Mouse (Mus musculus): Measurements from ENCODE around the gene Dlgap3. TPM values are rescaled to one million over a fixed set of nuclear protein-coding genes. Genes with fewer than 3 reads are reported as not detected.

Gene Dlgap3
- polyA plus RNA-seq, 1 experiment from 2014 or later, result 0.77 TPM

- H3K4me3 ChIP-seq, result no peak overlapping the region
- 35% methylated on average over 17 of the region's 17 CpGs for WGBS
- peaks cover 71% of the 10 kb centered on the region for H3K27me3 ChIP-seq (ENCODE audit: insufficient read depth, poor library complexity, severe bottlenecking)
- no peak for DNase-seq (ENCODE audit: low spot score)
- H3K4me1 ChIP-seq, result peaks cover 10% of the 10 kb centered on the region; the same call in 1 of the 2 replicates
- no peaks in the 10 kb centered on the region for H3K36me3 ChIP-seq
- no peak overlapping the region for H3K27ac ChIP-seq
- no peaks in the 10 kb centered on the region for H3K9me3 ChIP-seq
These were observed 58.2 kb downstream of the Dlgap3 start for GRCm38 (mm10) chr4:127227051-127227673.

- 47% methylated on average over 6 of the region's 6 CpGs for WGBS
- no peak overlapping the region for H3K27ac ChIP-seq
- no peaks in the 10 kb centered on the region for H3K9me3 ChIP-seq
- DNase-seq (ENCODE audit: low spot score), result no peak
- no peak overlapping the region for H3K4me3 ChIP-seq
- peaks cover 16% of the 10 kb centered on the region for H3K4me1 ChIP-seq
- no peaks in the 10 kb centered on the region for H3K36me3 ChIP-seq
- H3K27me3 ChIP-seq (ENCODE audit: insufficient read depth, poor library complexity, severe bottlenecking), result peaks cover 66% of the 10 kb centered on the region
These were observed 63.0 kb downstream of the Dlgap3 start for GRCm38 (mm10) chr4:127232028-127232427.

- H3K4me3 ChIP-seq, result no peak overlapping the region
- no peak overlapping the region for H3K27ac ChIP-seq
- H3K27me3 ChIP-seq (ENCODE audit: insufficient read depth, poor library complexity, severe bottlenecking), result peaks cover 66% of the 10 kb centered on the region
- no peaks in the 10 kb centered on the region for H3K9me3 ChIP-seq
- DNase-seq (ENCODE audit: low spot score), result no peak
- no peaks in the 10 kb centered on the region for H3K36me3 ChIP-seq
- H3K4me1 ChIP-seq, result peaks cover 13% of the 10 kb centered on the region
- 63% methylated on average over 5 of the region's 5 CpGs for WGBS
These were observed 63.5 kb downstream of the Dlgap3 start for GRCm38 (mm10) chr4:127232551-127232950.

- DNase-seq (ENCODE audit: low spot score), result no peak
- H3K36me3 ChIP-seq, result no peaks in the 10 kb centered on the region
- WGBS, result 72% methylated on average over 40 of the region's 40 CpGs
- H3K27ac ChIP-seq, result no peak overlapping the region
- H3K27me3 ChIP-seq (ENCODE audit: insufficient read depth, poor library complexity, severe bottlenecking), result peaks cover 69% of the 10 kb centered on the region
- H3K4me1 ChIP-seq, result peaks cover 10% of the 10 kb centered on the region
- H3K4me3 ChIP-seq, result no peak overlapping the region
- no peaks in the 10 kb centered on the region for H3K9me3 ChIP-seq
These were observed 64.6 kb downstream of the Dlgap3 start for GRCm38 (mm10) chr4:127233416-127234125.

GRCm38 (mm10) chr4:127235742-127236487 lies 66.9 kb downstream of the Dlgap3 start:
- Histone ChIP-seq H3K27ac (peak overlapping the region; percentile 72), H3K4me1 (peaks cover 10% of the 10 kb centered on the region), H3K4me3 (peak overlapping the region; percentile 70), H3K27me3 (ENCODE audit: insufficient read depth, poor library complexity, severe bottlenecking) (peaks cover 58% of the 10 kb centered on the region), H3K9me3 (no peaks in the 10 kb centered on the region), H3K36me3 (no peaks in the 10 kb centered on the region)
- DNase-seq (ENCODE audit: low spot score), result peak; percentile 90
- under 1% methylated on average over 67 of the region's 67 CpGs for WGBS

- DNase-seq (ENCODE audit: low spot score), result no peak
These were observed 67.6 kb downstream of the Dlgap3 start for GRCm38 (mm10) chr4:127236631-127237030.

GRCm38 (mm10) chr4:127237271-127237670 lies 68.3 kb downstream of the Dlgap3 start:
- WGBS, result 61% methylated on average over 10 of the region's 10 CpGs
- Histone ChIP-seq H3K4me3 (no peak overlapping the region), H3K4me1 (peaks cover 10% of the 10 kb centered on the region), H3K36me3 (no peaks in the 10 kb centered on the region), H3K27me3 (ENCODE audit: insufficient read depth, poor library complexity, severe bottlenecking) (peaks cover 54% of the 10 kb centered on the region), H3K27ac (no peak overlapping the region), H3K9me3 (no peaks in the 10 kb centered on the region)
- DNase-seq (ENCODE audit: low spot score), result no peak

More at GRCm38 (mm10) chr4:127236631-127237030, 67.6 kb downstream of the Dlgap3 start:
- H3K27me3 ChIP-seq (ENCODE audit: insufficient read depth, poor library complexity, severe bottlenecking), result peaks cover 58% of the 10 kb centered on the region
- H3K4me3 ChIP-seq, result peak overlapping the region; percentile 70
- peak overlapping the region; percentile 72 for H3K27ac ChIP-seq
- no peaks in the 10 kb centered on the region for H3K9me3 ChIP-seq
- no peaks in the 10 kb centered on the region for H3K36me3 ChIP-seq
- peaks cover 10% of the 10 kb centered on the region for H3K4me1 ChIP-seq
- WGBS, result 2% methylated on average over 14 of the region's 14 CpGs

GRCm38 (mm10) chr4:127242696-127243095 lies 73.7 kb downstream of the Dlgap3 start:
- H3K4me1 ChIP-seq, result peaks cover 12% of the 10 kb centered on the region
- H3K27ac ChIP-seq, result no peak overlapping the region
- H3K9me3 ChIP-seq, result no peaks in the 10 kb centered on the region
- H3K27me3 ChIP-seq (ENCODE audit: insufficient read depth, poor library complexity, severe bottlenecking), result peaks cover 8% of the 10 kb centered on the region
- WGBS, result 57% methylated on average over 6 of the region's 6 CpGs
- no peak overlapping the region for H3K4me3 ChIP-seq
- peaks cover 12% of the 10 kb centered on the region for H3K36me3 ChIP-seq
- DNase-seq (ENCODE audit: low spot score), result no peak

GRCm38 (mm10) chr4:127243552-127243951 lies 74.5 kb downstream of the Dlgap3 start, which contains the start of gene Smim12:
Smim12 (plus strand) TSS chr4:127243784.
- Histone ChIP-seq H3K36me3 (peaks cover 16% of the 10 kb centered on the region), H3K4me3 (peak within 1 kb of the TSS; percentile 97), H3K9me3 (no peaks in the 10 kb centered on the region), H3K4me1 (peaks cover 12% of the 10 kb centered on the region), H3K27me3 (ENCODE audit: insufficient read depth, poor library complexity, severe bottlenecking) (no peaks in the 10 kb centered on the region; the same call in 1 of the 2 replicates), H3K27ac (peak within 1 kb of the TSS; percentile 93)
- under 1% methylated on average over 29 of the region's 29 CpGs for WGBS
- DNase-seq (ENCODE audit: low spot score), result peak; percentile 97

- no peaks in the 10 kb centered on the region for H3K9me3 ChIP-seq
- H3K27ac ChIP-seq, result peak overlapping the region; percentile 93
- peak overlapping the region; percentile 97 for H3K4me3 ChIP-seq
- no peaks in the 10 kb centered on the region; the same call in 1 of the 2 replicates for H3K27me3 ChIP-seq (ENCODE audit: insufficient read depth, poor library complexity, severe bottlenecking)
- DNase-seq (ENCODE audit: low spot score), result no peak
- H3K4me1 ChIP-seq, result peaks cover 12% of the 10 kb centered on the region
- under 1% methylated on average over 26 of the region's 26 CpGs for WGBS
- H3K36me3 ChIP-seq, result peaks cover 16% of the 10 kb centered on the region
These were observed 74.9 kb downstream of the Dlgap3 start for GRCm38 (mm10) chr4:127243953-127244352.

- Histone ChIP-seq H3K27ac (no peak overlapping the region), H3K27me3 (ENCODE audit: insufficient read depth, poor library complexity, severe bottlenecking) (peaks cover 6% of the 10 kb centered on the region; the same call in 1 of the 2 replicates), H3K4me1 (peaks cover 16% of the 10 kb centered on the region), H3K9me3 (no peaks in the 10 kb centered on the region), H3K4me3 (no peak overlapping the region), H3K36me3 (peaks cover 16% of the 10 kb centered on the region)
- peak; percentile 93 for DNase-seq (ENCODE audit: low spot score)
- 1% methylated on average over 5 of the region's 5 CpGs for WGBS
These were observed 80.8 kb downstream of the Dlgap3 start for GRCm38 (mm10) chr4:127249701-127250349.

- H3K9me3 ChIP-seq, result no peaks in the 10 kb centered on the region
- 0 out of 2 replicates have a peak overlapping the region, but pooled peaks have one; percentile 12 for H3K4me3 ChIP-seq
- peaks cover 6% of the 10 kb centered on the region; the same call in 1 of the 2 replicates for H3K27me3 ChIP-seq (ENCODE audit: insufficient read depth, poor library complexity, severe bottlenecking)
- peak overlapping the region; percentile 33; the same call in 1 of the 2 replicates for H3K27ac ChIP-seq
- H3K4me1 ChIP-seq, result peaks cover 17% of the 10 kb centered on the region
- H3K36me3 ChIP-seq, result peaks cover 11% of the 10 kb centered on the region
- 48% methylated on average over 22 of the region's 22 CpGs for WGBS
- no peak for DNase-seq (ENCODE audit: low spot score)
These were observed 83.1 kb downstream of the Dlgap3 start for GRCm38 (mm10) chr4:127251963-127252585.

Measured in heart, embryonic 10.5 days (tissue).